Mouse (Mus musculus): Measurements from ENCODE around the gene Pemt. TPM values are rescaled to one million over a fixed set of nuclear protein-coding genes. Genes with fewer than 3 reads are reported as not detected.

Pemt gene
- polyA plus RNA-seq, 1 experiment from 2014 or later: 7.7 TPM

DNA sequence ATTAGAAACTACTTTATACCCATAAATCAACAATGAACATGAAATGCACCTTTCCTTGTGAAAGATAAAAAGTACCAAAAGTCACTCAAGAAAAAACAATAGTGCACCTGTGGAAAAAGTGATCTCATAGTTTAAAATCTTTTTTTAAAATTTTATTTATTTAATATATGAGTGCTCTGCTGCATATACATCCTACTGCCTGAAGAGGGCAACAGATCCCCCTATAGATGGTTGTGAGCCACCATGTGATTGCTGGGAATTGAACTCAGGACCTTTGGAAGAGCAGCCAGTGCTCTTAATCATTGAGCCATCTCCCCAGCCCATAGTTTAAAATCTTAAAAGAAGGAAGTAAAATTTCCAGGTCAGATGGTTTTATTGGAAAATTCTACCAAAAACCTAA, 4.0 kb downstream of the Pemt start:
- no peak overlapping the region for H3K9ac ChIP-seq (ENCODE audit: low read length)
- H3K27ac ChIP-seq (ENCODE audit: low read depth, low read length): no peak overlapping the region
- H3K9me3 ChIP-seq (ENCODE audit: control insufficient read depth, low read length): no peaks in the 10 kb centered on the region
- H3K4me2 ChIP-seq (ENCODE audit: low read depth, low read length, severe bottlenecking): no peak overlapping the region
- peaks cover 6% of the 10 kb centered on the region; the same call in 1 of the 2 replicates for H3K4me1 ChIP-seq (replicated peaks; ENCODE audit: control insufficient read depth, insufficient read depth, low read length)
- H3K36me3 ChIP-seq (ENCODE audit: control insufficient read depth, insufficient read depth, low read length): no peaks in the 10 kb centered on the region
- DNase-seq (ENCODE audit: low spot score): no peak
- no peaks in the 10 kb centered on the region for H3K27me3 ChIP-seq (ENCODE audit: control insufficient read depth, insufficient read depth, low read length)
- no peak for ATAC-seq (replicated peaks; ENCODE audit: low FRiP score)
- no peak overlapping the region for H3K4me3 ChIP-seq (ENCODE audit: low read depth, low read length)

DNA sequence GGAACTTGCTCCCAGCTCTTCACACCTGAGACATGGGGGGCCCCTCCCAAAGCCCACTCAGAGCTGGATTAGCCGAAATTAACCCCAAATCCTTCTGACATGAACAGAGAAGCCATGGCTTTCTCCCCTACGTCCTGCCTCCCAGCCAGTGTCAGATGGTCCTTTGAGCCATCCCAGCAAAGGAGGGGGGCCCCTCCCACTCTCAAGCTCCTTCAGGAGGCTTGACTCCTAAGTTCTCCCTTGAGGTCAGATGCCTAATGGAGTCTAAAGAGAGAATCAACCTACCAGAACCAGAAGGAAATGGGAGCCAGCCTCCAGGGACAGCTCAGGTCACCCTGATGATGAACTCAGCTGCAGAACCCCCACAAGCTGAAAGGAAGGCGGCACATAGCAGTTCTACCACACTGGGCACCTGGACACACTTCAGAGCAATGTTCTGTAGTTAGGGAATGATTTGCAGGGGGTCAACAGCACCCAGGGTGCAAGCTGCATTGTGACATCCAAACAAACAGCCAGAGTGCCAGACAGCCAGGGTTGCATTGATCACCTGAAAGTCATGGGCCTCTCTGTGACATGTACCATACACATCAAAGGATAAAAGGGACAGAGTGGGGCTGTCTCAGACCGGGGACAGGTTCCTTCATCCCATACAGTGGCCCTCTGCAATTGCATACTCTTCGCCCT, 9.6 kb downstream of the Pemt start:
- no peaks in the 10 kb centered on the region for H3K9me3 ChIP-seq (ENCODE audit: control insufficient read depth, low read length)
- no peaks in the 10 kb centered on the region for H3K4me1 ChIP-seq (replicated peaks; ENCODE audit: control insufficient read depth, insufficient read depth, low read length)
- no peak for DNase-seq (ENCODE audit: low spot score)
- WGBS: 64% methylated on average over 5 of the region's 5 CpGs
- H3K27ac ChIP-seq (ENCODE audit: low read depth, low read length): no peak overlapping the region
- no peaks in the 10 kb centered on the region for H3K27me3 ChIP-seq (ENCODE audit: control insufficient read depth, insufficient read depth, low read length)
- H3K4me3 ChIP-seq (ENCODE audit: low read depth, low read length): no peak overlapping the region
- H3K9ac ChIP-seq (ENCODE audit: low read length): no peak overlapping the region
- H3K4me2 ChIP-seq (ENCODE audit: low read depth, low read length, severe bottlenecking): no peak overlapping the region
- H3K36me3 ChIP-seq (ENCODE audit: control insufficient read depth, insufficient read depth, low read length): no peaks in the 10 kb centered on the region
- ATAC-seq (replicated peaks; ENCODE audit: low FRiP score): no peak

DNA sequence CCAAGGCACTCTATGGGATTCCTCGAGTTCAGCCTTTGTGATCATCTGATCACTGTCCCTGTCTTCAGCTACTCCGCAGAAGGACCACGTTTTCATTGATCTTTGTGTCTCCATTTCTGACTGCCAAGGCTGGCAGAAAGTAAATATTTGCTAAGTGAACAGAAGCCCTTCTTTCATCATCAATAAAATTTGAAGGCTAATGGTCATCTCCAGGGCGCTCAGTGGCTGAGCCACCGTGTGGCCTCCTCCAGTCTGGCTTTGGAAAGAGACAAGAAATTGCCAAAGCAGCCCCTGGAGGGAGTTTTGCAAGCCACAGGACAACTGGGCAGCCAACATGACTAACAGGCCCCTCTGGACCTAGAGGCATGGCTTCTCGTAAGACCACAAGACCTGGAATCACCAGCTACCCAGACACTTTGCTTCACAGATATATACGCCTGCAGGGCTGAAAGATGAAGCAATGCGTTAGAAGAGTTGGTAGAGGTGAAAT, 11.3 kb downstream of the Pemt start:
- Histone ChIP-seq H3K27ac (ENCODE audit: low read depth, low read length) (no peak overlapping the region), H3K4me2 (ENCODE audit: low read depth, low read length, severe bottlenecking) (no peak overlapping the region), H3K9me3 (ENCODE audit: control insufficient read depth, low read length) (no peaks in the 10 kb centered on the region), H3K27me3 (ENCODE audit: control insufficient read depth, insufficient read depth, low read length) (no peaks in the 10 kb centered on the region), H3K4me1 (replicated peaks; ENCODE audit: control insufficient read depth, insufficient read depth, low read length) (no peaks in the 10 kb centered on the region), H3K36me3 (ENCODE audit: control insufficient read depth, insufficient read depth, low read length) (no peaks in the 10 kb centered on the region), H3K4me3 (ENCODE audit: low read depth, low read length) (no peak overlapping the region), H3K9ac (ENCODE audit: low read length) (no peak overlapping the region)
- DNase-seq (ENCODE audit: low spot score) (no peak), ATAC-seq (replicated peaks; ENCODE audit: low FRiP score) (no peak)
- 84% methylated on average over 8 of the region's 8 CpGs for WGBS

DNA sequence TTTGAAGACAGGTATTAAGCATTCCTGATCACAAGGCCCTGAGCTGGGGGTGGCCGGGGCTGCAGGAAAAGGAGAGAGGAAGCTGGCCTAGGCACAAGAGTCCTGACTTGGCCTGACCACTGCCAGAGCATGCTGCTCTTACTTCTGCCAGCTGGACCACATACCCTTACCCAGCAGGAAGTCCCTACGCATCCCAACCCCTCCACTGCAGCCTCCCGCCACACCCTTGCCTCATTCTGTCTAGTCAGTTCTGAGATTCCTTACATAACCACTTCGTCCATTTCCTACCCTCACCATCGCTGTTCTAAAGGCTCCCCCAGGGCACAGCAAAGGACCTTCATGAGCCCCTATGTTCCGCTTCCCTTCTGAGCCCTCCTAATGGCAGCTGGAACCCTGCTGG, 12.0 kb downstream of the Pemt start:
- WGBS: 62% methylated on average over 6 of the region's 6 CpGs
- no peak for ATAC-seq (replicated peaks; ENCODE audit: low FRiP score)
- no peaks in the 10 kb centered on the region for H3K4me1 ChIP-seq (replicated peaks; ENCODE audit: control insufficient read depth, insufficient read depth, low read length)

DNA sequence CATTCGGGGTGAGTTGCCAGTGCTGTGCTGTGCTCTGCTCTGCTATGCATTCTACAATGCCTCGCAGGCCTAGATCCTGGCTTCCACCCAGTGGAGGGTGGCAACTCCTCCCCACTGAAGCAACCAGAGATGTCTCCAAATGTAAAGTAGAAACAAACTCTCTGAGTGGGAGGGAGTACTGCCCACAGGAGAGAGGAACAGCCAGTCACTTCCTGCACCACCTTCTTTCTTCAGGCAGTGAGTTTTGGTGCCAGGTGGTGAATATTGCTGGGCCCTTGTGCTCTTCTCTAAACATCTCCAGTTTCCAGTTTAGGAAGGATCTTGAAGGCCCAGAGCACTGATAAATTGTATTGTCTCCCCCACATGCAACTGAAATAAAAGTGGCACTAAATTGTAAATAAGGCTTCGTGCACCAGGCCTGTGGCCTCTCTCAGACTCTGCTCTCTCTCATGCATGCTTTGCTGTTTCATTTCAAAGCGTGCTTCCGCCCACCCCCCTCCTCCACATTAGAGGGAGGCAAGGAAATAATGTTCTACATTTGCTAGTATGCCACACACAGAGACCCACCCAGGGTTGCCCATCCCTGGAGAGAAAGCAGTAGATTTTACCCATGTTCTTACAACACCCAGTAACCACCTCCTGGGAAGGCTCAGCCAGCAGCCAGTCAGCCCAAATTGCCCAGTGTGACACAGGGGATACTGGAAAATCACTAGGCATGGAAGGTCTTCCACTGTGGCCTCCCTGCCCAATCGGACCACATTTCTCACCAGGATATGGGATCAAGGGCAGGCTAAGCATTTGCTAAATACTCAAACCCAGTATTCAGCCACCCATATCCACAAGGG, 13.5 kb downstream of the Pemt start:
- H3K4me3 ChIP-seq (ENCODE audit: low read depth, low read length): no peak overlapping the region
- DNase-seq (ENCODE audit: low spot score) (no peak), ATAC-seq (replicated peaks; ENCODE audit: low FRiP score) (no peak)
- H3K9ac ChIP-seq (ENCODE audit: low read length): no peak overlapping the region
- no peak overlapping the region for H3K4me2 ChIP-seq (ENCODE audit: low read depth, low read length, severe bottlenecking)
- 85% methylated on average over 6 of the region's 6 CpGs for WGBS
- no peaks in the 10 kb centered on the region for H3K9me3 ChIP-seq (ENCODE audit: control insufficient read depth, low read length)
- no peaks in the 10 kb centered on the region for H3K27me3 ChIP-seq (ENCODE audit: control insufficient read depth, insufficient read depth, low read length)
- H3K4me1 ChIP-seq (replicated peaks; ENCODE audit: control insufficient read depth, insufficient read depth, low read length): no peaks in the 10 kb centered on the region
- H3K36me3 ChIP-seq (ENCODE audit: control insufficient read depth, insufficient read depth, low read length): no peaks in the 10 kb centered on the region
- H3K27ac ChIP-seq (ENCODE audit: low read depth, low read length): no peak overlapping the region

More for the DNA sequence above, 12.0 kb downstream of the Pemt start:
- Histone ChIP-seq H3K36me3 (ENCODE audit: control insufficient read depth, insufficient read depth, low read length) (no peaks in the 10 kb centered on the region), H3K27me3 (ENCODE audit: control insufficient read depth, insufficient read depth, low read length) (no peaks in the 10 kb centered on the region), H3K4me2 (ENCODE audit: low read depth, low read length, severe bottlenecking) (no peak overlapping the region), H3K9me3 (ENCODE audit: control insufficient read depth, low read length) (no peaks in the 10 kb centered on the region), H3K27ac (ENCODE audit: low read depth, low read length) (no peak overlapping the region), H3K4me3 (ENCODE audit: low read depth, low read length) (no peak overlapping the region), H3K9ac (ENCODE audit: low read length) (no peak overlapping the region)
- no peak for DNase-seq (ENCODE audit: low spot score)

DNA sequence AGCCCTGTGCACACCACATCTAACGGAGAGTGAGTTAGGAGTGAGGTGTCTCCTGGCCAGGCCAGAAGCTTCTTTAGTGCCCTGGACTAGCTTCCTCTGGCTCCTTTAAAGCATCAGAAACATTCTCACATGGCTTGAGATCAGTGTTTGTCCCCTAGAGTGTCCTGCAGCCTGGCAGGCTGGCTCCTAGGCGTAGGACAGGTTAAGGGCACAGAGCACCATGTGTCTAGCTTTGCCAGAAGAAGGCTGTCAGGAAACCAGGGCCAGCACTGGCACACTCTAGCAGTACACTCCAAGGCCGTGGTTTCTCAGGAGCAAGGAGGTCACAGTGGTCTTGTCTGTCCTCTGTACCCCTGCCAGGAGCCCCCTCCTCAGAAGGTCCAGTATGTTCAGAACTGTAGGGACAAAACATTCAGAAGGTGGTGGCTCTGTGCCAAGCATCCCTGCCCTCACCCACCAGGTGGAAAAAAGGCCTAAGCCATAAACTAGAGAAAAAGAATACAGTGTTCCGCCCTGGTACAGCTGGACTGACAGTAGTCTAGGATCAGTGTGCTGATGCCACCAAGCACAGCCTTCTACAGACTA, 15.4 kb downstream of the Pemt start:
- 87% methylated on average over 4 of the region's 4 CpGs for WGBS
- Histone ChIP-seq H3K27me3 (ENCODE audit: control insufficient read depth, insufficient read depth, low read length) (no peaks in the 10 kb centered on the region), H3K4me2 (ENCODE audit: low read depth, low read length, severe bottlenecking) (no peak overlapping the region), H3K9ac (ENCODE audit: low read length) (0 out of 2 replicates have a peak overlapping the region, but pooled peaks have one; percentile 8), H3K36me3 (ENCODE audit: control insufficient read depth, insufficient read depth, low read length) (no peaks in the 10 kb centered on the region), H3K9me3 (ENCODE audit: control insufficient read depth, low read length) (no peaks in the 10 kb centered on the region), H3K4me3 (ENCODE audit: low read depth, low read length) (no peak overlapping the region), H3K4me1 (replicated peaks; ENCODE audit: control insufficient read depth, insufficient read depth, low read length) (no peaks in the 10 kb centered on the region), H3K27ac (ENCODE audit: low read depth, low read length) (no peak overlapping the region)
- ATAC-seq (replicated peaks; ENCODE audit: low FRiP score) (no peak), DNase-seq (ENCODE audit: low spot score) (no peak)

DNA sequence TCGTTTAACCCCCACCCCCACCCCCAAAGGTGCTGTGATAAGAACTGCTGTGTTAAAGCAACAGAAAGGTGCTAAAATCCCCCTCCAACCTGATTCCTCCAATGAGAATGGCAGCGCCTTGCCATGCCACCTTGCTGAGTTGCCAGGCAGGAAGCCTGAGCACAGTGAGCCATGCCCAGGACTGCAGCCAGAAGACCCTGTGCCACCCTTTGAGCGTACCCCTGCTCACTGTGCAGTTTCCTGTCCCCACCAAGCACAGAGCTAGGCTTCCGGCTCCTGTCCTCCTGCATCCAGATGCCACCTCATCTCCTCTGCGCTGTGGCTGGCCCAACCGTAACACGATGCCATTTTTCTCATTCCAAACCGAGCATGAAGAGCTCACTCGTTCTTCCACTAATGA, 16.3 kb downstream of the Pemt start:
- Histone ChIP-seq H3K9ac (ENCODE audit: low read length) (no peak overlapping the region), H3K4me3 (ENCODE audit: low read depth, low read length) (no peak overlapping the region)

DNA sequence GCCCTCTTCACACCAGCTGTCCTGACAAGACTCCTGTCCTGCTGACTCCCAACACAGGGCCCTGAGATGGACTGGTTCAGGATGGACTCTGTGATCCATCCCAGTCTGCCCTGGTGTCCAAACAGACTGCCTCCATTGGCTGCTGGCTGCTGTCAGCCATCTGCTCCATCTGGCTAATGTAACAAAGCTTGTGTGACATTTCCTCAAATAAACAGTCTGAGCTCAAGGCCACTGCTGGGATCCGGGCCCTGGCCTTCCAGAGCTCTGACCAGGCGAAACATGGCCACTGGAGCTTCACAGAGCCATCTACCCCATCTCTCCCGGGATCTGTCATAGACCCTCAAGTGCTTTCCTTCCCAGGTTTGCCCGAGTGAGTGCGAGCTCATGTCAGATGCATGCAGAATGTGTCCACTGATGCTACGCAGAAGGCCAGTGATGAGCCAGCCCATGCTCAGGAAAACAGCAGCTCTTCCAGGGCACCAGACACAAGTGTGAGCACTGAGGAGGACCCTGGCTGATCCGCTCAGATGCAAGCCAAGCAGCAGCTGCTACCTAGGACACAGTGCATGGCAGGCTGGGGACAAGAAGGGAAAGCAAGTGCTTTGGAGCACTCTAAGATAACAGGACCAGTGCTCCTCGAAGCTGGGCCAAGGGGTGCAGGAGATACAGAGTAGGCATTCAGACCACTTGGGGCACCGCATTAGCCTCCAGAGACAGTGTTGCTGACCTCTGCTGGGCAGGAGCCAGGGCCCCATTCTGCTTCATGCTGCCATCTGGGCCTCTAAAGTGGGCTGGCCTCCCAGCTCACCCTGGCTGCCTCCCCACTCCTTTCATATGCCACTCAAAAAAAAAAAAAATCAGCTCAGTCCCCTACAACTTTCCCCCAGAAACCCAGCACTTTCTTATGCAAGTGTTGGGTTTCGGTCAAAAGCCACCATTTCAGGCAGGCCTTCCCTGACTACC, 18.1 kb downstream of the Pemt start:
- Histone ChIP-seq H3K27me3 (ENCODE audit: control insufficient read depth, insufficient read depth, low read length) (no peaks in the 10 kb centered on the region), H3K27ac (ENCODE audit: low read depth, low read length) (no peak overlapping the region), H3K9ac (ENCODE audit: low read length) (no peak overlapping the region), H3K36me3 (ENCODE audit: control insufficient read depth, insufficient read depth, low read length) (no peaks in the 10 kb centered on the region), H3K4me3 (ENCODE audit: low read depth, low read length) (no peak overlapping the region), H3K9me3 (ENCODE audit: control insufficient read depth, low read length) (no peaks in the 10 kb centered on the region), H3K4me1 (replicated peaks; ENCODE audit: control insufficient read depth, insufficient read depth, low read length) (no peaks in the 10 kb centered on the region), H3K4me2 (ENCODE audit: low read depth, low read length, severe bottlenecking) (no peak overlapping the region)
- ATAC-seq (replicated peaks; ENCODE audit: low FRiP score) (no peak), DNase-seq (ENCODE audit: low spot score) (no peak)
- 81% methylated on average over 10 of the region's 10 CpGs for WGBS

More for the DNA sequence above, 16.3 kb downstream of the Pemt start:
- DNase-seq (ENCODE audit: low spot score) (no peak), ATAC-seq (replicated peaks; ENCODE audit: low FRiP score) (no peak)
- WGBS: 61% methylated on average over 9 of the region's 9 CpGs
- no peak overlapping the region for H3K27ac ChIP-seq (ENCODE audit: low read depth, low read length)
- no peaks in the 10 kb centered on the region for H3K36me3 ChIP-seq (ENCODE audit: control insufficient read depth, insufficient read depth, low read length)
- no peaks in the 10 kb centered on the region for H3K9me3 ChIP-seq (ENCODE audit: control insufficient read depth, low read length)
- H3K4me1 ChIP-seq (replicated peaks; ENCODE audit: control insufficient read depth, insufficient read depth, low read length): no peaks in the 10 kb centered on the region
- H3K4me2 ChIP-seq (ENCODE audit: low read depth, low read length, severe bottlenecking): no peak overlapping the region
- no peaks in the 10 kb centered on the region for H3K27me3 ChIP-seq (ENCODE audit: control insufficient read depth, insufficient read depth, low read length)
